Mouse (Mus musculus) bone marrow, adult 2 months (tissue): Measurements from ENCODE around the gene Ibsp. TPM values are rescaled to one million over a fixed set of nuclear protein-coding genes. Genes with fewer than 3 reads are reported as not detected.

Experiments used
- H3K27ac ChIP-seq: fragments of 200-500 bp; 2 replicates; pipeline ENCODE4 v1.5.1; 2012; ENCODE audit warnings: low read depth, mild to moderate bottlenecking, control low read depth, inconsistent platforms, low read length; ENCODE audit not compliant: control insufficient read depth, poor library complexity, insufficient read depth
- H3K4me1 ChIP-seq: fragments of 200-500 bp; 2 replicates; pipeline ENCODE4 v1.6.1; 2011; ENCODE audit warnings: low read length; ENCODE audit not compliant: control insufficient read depth, insufficient read depth
- H3K4me3 ChIP-seq: fragments of 200-500 bp; replicated peaks from 2 replicates; pipeline ENCODE3; 2011; ENCODE audit warnings: mild to moderate bottlenecking, low read depth, low read length, control low read depth; ENCODE audit not compliant: control insufficient read depth
- CTCF ChIP-seq: fragments of 200-500 bp; IDR thresholded peaks from 2 replicates; pipeline ENCODE4 v1.5.1; 2011; ENCODE audit warnings: low read length, control low read depth; ENCODE audit not compliant: control insufficient read depth, insufficient read depth
- POLR2A ChIP-seq: fragments of 200-500 bp; IDR thresholded peaks from 2 replicates; pipeline ENCODE4 v1.6.1; 2011; ENCODE audit warnings: low read depth, mild to moderate bottlenecking, control low read depth, low read length, borderline replicate concordance; ENCODE audit not compliant: control insufficient read depth
- WGBS: fragments of 180-500 bp; shearing (Covaris S2); methylation state at CpG from one replicate; pipeline ENCODE4 v1.1.7; 2018; 5-methylcytosine and 5-hydroxymethylcytosine counted together
- polyA plus RNA-seq: library from polyadenylated mRNA; stranded (reverse); fragments of >200 nt; gene quantifications from 2 replicates; pipeline ENCODE4 v1.2.4, GENCODE M21; 2011; ENCODE audit warnings: low replicate concordance; ENCODE audit not compliant: missing spikeins, insufficient read depth, insufficient read length

The Ibsp gene
- polyA plus RNA-seq, 1 experiment = 88.6 TPM

DNA sequence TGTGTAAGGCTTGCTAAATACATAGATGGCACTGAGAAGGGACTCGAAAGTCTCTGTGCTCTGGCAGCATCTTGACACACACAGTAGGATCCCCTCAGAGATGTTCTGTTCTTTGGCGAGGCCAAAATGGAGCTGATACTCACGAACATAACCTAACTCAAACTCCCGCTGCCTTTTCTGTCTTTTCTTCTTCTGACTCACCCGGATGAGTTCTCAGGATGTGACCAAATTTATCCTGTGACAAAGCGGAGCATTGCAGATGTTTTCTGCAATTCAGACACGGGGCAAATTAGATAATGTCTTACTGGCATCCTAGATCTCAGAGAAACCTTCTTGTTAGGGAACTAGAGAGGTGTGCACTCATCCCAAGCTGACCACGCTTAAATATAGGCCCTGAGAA, 28.4 kb downstream of the Ibsp start:
- no peak for TF ChIP-seq CTCF
- TF ChIP-seq POLR2A = no peak
- Histone ChIP-seq H3K4me3 (no peak overlapping the region), H3K4me1 (no peaks in the 10 kb centered on the region), H3K27ac (no peak overlapping the region)
- 72% methylated on average over 8 of the region's 8 CpGs for WGBS

DNA sequence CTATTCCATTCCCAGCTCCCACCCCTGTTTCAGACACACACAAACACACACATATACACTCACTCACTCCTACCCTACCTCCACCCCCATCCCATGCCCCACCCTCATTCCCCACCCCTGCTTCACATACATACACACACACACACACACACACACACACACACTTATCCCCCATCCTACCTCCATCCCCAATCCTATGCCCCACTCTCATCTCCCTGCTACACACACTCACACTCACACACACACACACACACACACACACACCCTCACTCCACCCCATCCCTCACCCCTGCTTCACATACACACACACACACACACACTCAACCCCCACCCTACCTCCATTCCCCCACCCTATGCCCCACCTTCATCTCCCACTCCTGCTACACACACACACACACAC, 28.9 kb downstream of the Ibsp start:
- Histone ChIP-seq H3K27ac (no peak overlapping the region), H3K4me3 (no peak overlapping the region), H3K4me1 (no peaks in the 10 kb centered on the region)
- TF ChIP-seq POLR2A (no peak), CTCF (no peak)

DNA sequence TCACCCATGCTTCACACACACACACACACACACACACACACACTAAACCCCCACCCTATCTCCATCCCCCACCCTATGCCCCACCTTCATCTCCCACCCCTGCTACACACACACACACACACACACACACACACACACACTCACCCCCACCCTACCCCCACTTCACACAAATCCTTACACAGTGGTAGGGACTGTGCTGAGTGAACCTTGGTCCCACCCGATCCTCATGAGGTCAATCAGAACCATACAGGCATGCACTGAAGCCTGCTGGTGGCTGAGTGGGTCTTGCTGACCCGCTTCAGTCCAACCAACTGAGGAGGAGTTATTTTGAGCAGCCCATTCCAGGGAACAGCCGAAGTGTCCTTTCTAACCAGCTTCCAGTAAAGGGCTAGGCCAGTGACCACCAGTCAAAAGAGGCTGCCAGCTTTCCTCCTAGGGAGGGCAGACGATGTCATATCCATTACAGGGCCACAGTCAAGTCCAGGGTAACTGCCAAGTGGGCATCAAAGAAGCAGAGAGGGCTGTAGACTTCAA, 29.4 kb downstream of the Ibsp start:
- TF ChIP-seq POLR2A (no peak), CTCF (no peak)
- Histone ChIP-seq H3K4me3 (no peak overlapping the region), H3K4me1 (no peaks in the 10 kb centered on the region), H3K27ac (no peak overlapping the region)
- 78% methylated on average over 4 of the region's 4 CpGs for WGBS

DNA sequence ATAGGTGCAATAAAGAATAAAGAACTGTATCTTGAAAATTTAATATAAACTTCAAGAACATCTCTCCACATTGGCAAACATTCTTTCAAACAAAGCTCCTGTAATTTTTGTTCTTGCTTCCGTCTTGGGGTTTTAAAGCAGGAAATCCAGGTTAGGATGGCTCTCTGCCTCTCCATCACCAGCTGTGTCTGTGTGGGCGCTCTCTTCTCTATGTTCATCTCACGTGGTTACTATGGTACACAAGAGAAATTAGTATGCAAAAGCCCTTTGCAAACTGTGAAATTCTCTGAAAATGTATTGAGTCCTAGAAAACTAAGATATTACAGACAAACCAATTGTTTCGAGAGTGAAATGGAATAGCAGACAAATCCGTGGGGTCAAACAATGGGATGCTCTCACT, 30.4 kb downstream of the Ibsp start:
- WGBS = 68% methylated on average over 5 of the region's 5 CpGs
- Histone ChIP-seq H3K4me3 (no peak overlapping the region), H3K27ac (no peak overlapping the region), H3K4me1 (no peaks in the 10 kb centered on the region)
- TF ChIP-seq POLR2A (no peak), CTCF (no peak)

DNA sequence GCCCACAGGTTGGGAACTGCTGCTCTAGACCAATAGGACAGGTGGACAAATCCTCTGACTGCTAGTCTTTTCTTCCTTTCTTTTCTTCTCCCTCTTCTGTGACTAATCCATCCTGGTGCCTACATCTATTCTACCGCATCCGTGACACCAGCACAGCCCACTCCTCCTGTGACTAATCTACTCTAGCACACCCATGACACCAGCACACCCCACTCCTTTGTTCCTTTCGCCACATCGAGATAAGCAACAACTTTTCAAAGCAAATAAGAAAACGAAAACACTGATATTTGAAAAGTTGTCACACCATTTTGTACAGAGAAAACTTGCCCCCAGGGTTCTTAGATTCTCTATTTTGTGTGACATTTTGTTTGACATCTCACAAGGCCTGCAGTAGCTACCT, 31.1 kb downstream of the Ibsp start:
- WGBS = 81% methylated on average over 5 of the region's 5 CpGs
- Histone ChIP-seq H3K4me1 (no peaks in the 10 kb centered on the region), H3K4me3 (no peak overlapping the region), H3K27ac (no peak overlapping the region)
- TF ChIP-seq POLR2A (no peak), CTCF (no peak)

DNA sequence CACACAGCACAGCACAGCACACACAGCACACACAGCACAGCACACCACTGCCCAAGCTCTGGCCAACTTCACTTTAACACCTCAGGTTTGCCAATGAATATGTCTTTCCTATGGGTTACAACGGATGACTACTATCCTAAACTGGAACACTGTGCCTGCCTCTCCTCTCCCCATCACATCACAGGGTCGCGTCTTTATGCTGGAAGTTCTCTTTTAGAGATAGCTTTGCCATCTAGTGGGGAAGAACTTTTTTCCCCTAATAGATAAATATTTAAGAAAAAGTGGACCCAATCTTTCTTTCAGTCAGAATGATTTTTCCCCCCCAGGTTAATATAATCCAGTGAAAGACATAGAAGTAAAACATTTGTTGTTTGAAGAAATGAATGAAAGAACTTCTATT, 33.3 kb downstream of the Ibsp start:
- TF ChIP-seq CTCF (no peak), POLR2A (no peak)
- WGBS = 46% methylated on average over 3 of the region's 3 CpGs
- Histone ChIP-seq H3K4me1 (no peaks in the 10 kb centered on the region), H3K27ac (no peak overlapping the region), H3K4me3 (no peak overlapping the region)

DNA sequence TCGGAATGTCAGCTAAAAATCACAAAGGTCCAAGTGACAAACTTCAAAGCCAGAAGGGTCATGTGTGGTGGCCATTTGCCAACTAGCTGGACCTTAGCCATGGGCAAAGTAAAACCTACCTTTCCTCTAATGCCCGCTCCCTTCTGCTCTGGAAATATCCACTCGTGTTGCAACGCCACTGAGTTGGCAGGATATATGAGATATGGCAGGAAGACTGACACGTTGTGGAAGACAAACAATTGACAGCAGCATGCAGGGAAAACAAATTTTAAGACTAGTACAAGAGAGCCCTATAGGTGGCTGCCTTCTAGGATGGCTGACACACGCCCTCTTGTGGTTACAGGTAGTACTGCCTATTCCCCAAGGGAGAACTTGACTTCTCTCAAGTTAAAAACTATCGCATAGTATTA, 34.3 kb downstream of the Ibsp start:
- no peak for TF ChIP-seq POLR2A
- 0 out of 2 replicates have a peak, but pooled peaks have one; percentile 11 for TF ChIP-seq CTCF
- H3K27ac ChIP-seq = no peak overlapping the region
- H3K4me3 ChIP-seq = no peak overlapping the region
- no peaks in the 10 kb centered on the region for H3K4me1 ChIP-seq
- 21% methylated on average over 7 of the region's 7 CpGs for WGBS

DNA sequence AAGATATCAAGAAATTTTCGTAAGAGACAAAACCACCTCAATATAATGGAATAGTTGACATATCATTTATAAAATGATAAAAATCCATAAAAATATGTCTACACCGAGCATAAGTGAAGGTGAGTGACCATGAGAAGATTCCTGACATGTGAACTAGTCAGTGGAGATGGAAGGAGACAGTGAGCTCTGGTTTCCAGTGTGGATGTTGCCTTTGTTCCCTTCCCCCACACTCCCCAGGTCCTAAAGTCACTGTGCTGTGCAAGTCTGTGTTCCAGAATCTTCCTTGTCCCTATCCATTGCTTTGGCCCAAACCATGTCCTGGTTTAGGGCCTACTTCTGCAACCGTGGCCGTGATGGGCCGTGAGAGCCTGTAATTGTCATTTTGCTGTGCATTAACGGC, 34.7 kb downstream of the Ibsp start:
- TF ChIP-seq CTCF (no peak), POLR2A (no peak)
- Histone ChIP-seq H3K27ac (no peak overlapping the region), H3K4me3 (no peak overlapping the region), H3K4me1 (no peaks in the 10 kb centered on the region)
- 70% methylated on average over 6 of the region's 6 CpGs for WGBS

DNA sequence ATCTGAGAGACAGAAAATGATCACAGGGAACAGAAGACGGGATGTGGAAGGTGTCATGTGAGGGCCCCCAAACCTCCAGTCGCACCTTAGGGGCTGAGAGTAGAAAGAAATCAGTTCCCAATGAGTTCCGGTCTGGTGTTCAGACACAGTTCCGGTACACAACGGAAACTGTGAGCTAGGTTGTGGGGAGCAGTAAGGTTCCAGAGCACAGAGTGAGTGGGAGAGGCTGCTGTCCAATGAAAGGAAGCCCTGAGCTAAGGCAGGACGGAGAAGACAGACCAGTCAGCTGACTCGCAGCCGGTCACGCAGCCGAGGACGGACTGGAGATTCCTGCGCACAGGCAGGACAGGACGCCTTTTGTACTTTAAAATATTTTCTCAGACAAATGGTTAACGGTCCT, 35.5 kb downstream of the Ibsp start:
- 86% methylated on average over 14 of the region's 14 CpGs for WGBS
- Histone ChIP-seq H3K4me1 (no peaks in the 10 kb centered on the region), H3K27ac (no peak overlapping the region), H3K4me3 (no peak overlapping the region)
- TF ChIP-seq POLR2A = no peak
- TF ChIP-seq CTCF = no peak
